Mouse (Mus musculus) forebrain, postnatal 0 days (tissue): ENCODE measurements around the gene Taar8c. TPM values are rescaled to one million over a fixed set of nuclear protein-coding genes. Genes with fewer than 3 reads are reported as not detected.
"Not testable (repeated sequence)": the region's sequence is repeated elsewhere in the genome, so short reads cannot be mapped to it uniquely, and the experiment has no call there.

Experiments
- ATAC-seq: fragments of 200-750 bp; cut with Nextera tagmentation; 2 replicates; pipeline ENCODE4 v1.8.0; 2017; ENCODE audit warnings: mild to moderate bottlenecking, moderate library complexity
- DNase-seq: peaks from one replicate; pipeline ENCODE4 v3.0.0-alpha.2; 2015
- H3K27ac ChIP-seq: fragments of 300-500 bp; sonication (generic); 2 replicates; pipeline ENCODE4 v1.5.1; 2014; ENCODE audit warnings: low read depth, mild to moderate bottlenecking, antibody characterized with exemption, low read length, moderate library complexity, mixed read lengths
- H3K27me3 ChIP-seq: fragments of 300-500 bp; sonication (generic); 2 replicates; pipeline ENCODE4 v1.6.1; 2014; ENCODE audit warnings: mild to moderate bottlenecking, low read length, mixed read lengths; ENCODE audit not compliant: insufficient read depth
- H3K36me3 ChIP-seq: fragments of 300-500 bp; sonication (generic); 2 replicates; pipeline ENCODE4 v1.6.1; 2014; ENCODE audit warnings: mild to moderate bottlenecking, moderate library complexity; ENCODE audit not compliant: insufficient read depth
- H3K4me1 ChIP-seq: fragments of 300-500 bp; sonication (generic); 2 replicates; pipeline ENCODE4 v1.6.1; 2014; ENCODE audit warnings: antibody characterized with exemption; ENCODE audit not compliant: insufficient read depth
- H3K4me2 ChIP-seq: fragments of 300-500 bp; sonication (generic); 2 replicates; pipeline ENCODE4 v1.6.1; 2014; ENCODE audit warnings: low read depth, mild to moderate bottlenecking, moderate library complexity
- H3K4me3 ChIP-seq: fragments of 300-500 bp; sonication (generic); 2 replicates; pipeline ENCODE4 v1.5.1; 2014; ENCODE audit warnings: low read depth, low read length, mixed read lengths
- H3K9ac ChIP-seq: fragments of 300-500 bp; sonication (generic); 2 replicates; pipeline ENCODE4 v1.6.1; 2014; ENCODE audit warnings: mild to moderate bottlenecking
- H3K9me3 ChIP-seq: fragments of 300-500 bp; sonication (generic); 2 replicates; pipeline ENCODE4 v1.6.1; 2016; ENCODE audit warnings: low read length
- CTCF ChIP-seq: sonication (generic); IDR thresholded peaks from 2 replicates; pipeline ENCODE4 v1.5.1; 2016; ENCODE audit warnings: antibody characterized with exemption, control low read depth, low read depth
- WGBS: fragments of 180-500 bp; shearing (Covaris S2); extraction: QIAGEN DNeasy Blood & Tissue Kit; methylation state at CpG from one replicate; pipeline ENCODE4 v1.1.7; 2014; 5-methylcytosine and 5-hydroxymethylcytosine counted together
- polyA plus RNA-seq: library from polyadenylated mRNA; unstranded; fragments of >200 nt; fragmentation: Nextera tagmentation; extraction: Ambion mirVana; gene quantifications from 2 replicates; pipeline ENCODE4 v1.2.1, GENCODE M21; 2015
- total RNA-seq: library from RNA; depleted of rRNA; stranded (reverse); fragments of >200 nt; gene quantifications from 2 replicates; pipeline ENCODE4 v1.2.3, GENCODE M21; 2014

Gene Taar8c
- total and polyA plus RNA-seq, 2 experiments from 2014 or later: not detected

DNA sequence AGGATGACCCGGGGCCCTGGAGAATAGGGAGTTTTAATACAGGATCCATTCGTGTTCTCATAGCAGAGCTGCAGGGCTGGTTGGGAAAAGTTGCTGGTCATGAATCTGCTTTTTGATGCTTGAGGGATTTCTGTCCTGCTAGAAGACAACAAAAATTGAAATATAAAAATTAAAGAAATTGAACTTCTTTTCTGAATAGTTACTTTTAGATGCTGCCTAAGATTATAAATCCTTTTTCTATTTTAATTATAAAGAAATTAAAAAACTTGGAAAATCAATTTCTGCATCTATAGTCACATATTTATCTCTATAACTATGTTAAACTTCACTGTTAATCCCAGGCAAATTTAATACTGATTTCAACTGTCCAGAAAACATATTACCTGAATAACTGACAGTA, 9.5 kb downstream of the Taar8c start, which contains the start of gene Taar8b:
Gene Taar8b (minus strand): TSS at position 101 of the 400 bp plus-strand sequence.
- Histone ChIP-seq H3K9ac (no peak within 1 kb of the TSS), H3K36me3 (no peaks in the 10 kb centered on the region), H3K4me1 (no peaks in the 10 kb centered on the region), H3K4me3 (no peak within 1 kb of the TSS), H3K4me2 (no peak within 1 kb of the TSS), H3K27ac (no peak within 1 kb of the TSS), H3K9me3 (no peaks in the 10 kb centered on the region), H3K27me3 (no peaks in the 10 kb centered on the region)
- WGBS: 79% methylated on average over 2 of the region's 2 CpGs
- DNase-seq (no peak), ATAC-seq (no peak)
- no peak for TF ChIP-seq CTCF

DNA sequence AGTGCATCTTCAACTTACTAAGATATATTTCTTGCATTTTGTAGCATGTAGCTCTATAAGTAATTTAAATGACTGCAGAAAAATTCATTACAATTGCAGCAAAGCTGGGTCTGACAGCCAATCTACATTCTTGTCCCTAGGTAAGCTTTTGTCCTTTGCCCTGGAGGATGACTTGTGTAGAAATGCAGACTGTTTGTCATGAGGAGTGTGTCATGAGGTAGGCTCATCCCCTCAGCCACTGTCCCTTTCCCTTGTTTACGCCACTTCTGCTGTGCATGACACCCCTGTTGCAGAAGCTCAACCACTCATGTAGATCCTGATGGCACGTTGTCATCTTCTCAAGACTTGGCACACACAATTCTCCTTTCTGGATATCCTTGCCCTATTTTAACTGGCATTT, 14.5 kb downstream of the Taar8c start:
- Histone ChIP-seq H3K4me3 (no peak overlapping the region), H3K4me1 (no peaks in the 10 kb centered on the region), H3K4me2 (no peak overlapping the region), H3K9me3 (no peaks in the 10 kb centered on the region), H3K27ac (no peak overlapping the region), H3K27me3 (no peaks in the 10 kb centered on the region), H3K36me3 (no peaks in the 10 kb centered on the region), H3K9ac (no peak overlapping the region)
- DNase-seq (no peak), ATAC-seq (no peak)
- WGBS: 90% methylated on average over 2 of the region's 2 CpGs
- TF ChIP-seq CTCF: no peak

DNA sequence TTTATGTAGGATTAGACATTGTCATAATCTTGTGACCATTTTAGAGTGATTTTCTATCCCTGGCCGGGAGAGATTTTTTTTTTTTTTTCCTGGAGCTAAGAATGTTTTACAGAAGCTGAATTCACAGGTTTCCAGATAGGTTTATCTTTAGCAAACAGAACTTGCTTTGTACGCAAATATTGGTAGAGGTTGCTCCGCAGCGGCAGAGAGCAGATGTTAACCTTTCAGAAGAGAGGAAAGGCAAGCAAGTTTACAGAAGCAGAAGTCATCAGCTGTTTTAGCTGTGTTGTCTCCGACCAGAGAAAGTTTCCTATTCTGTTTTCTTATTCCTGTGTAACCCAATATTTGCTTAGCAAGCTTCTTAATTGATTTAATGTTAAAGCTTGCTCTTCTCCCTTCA, 15.2 kb downstream of the Taar8c start:
- 89% methylated on average over 5 of the region's 5 CpGs for whole genome bisulfite sequencing
- Histone ChIP-seq H3K9me3 (no peaks in the 10 kb centered on the region), H3K36me3 (no peaks in the 10 kb centered on the region), H3K4me1 (no peaks in the 10 kb centered on the region), H3K9ac (no peak overlapping the region), H3K4me2 (no peak overlapping the region), H3K27me3 (no peaks in the 10 kb centered on the region), H3K4me3 (no peak overlapping the region), H3K27ac (no peak overlapping the region)
- ATAC-seq (no peak), DNase-seq (no peak)
- no peak for TF ChIP-seq CTCF

DNA sequence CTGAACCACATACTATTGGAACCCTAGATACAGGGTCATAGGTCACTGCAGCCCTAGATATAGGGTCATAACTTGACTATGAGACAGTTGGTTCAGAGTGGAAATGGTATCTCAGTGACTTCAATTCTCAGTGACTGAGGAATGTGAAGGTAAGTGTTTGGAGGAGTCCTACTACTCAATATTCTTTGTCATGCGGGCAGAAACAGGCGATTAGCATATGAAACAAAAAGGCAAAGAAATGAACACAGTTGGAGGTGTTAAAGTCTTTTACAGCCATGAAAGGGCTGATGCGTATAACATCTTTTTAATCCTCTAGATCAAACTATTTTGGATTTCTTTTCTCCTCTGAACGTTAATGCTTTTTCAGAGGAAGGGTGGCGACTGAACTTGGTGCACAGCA, 15.8 kb downstream of the Taar8c start:
- Histone ChIP-seq H3K9ac (no peak overlapping the region), H3K9me3 (no peaks in the 10 kb centered on the region), H3K4me3 (no peak overlapping the region), H3K4me1 (no peaks in the 10 kb centered on the region), H3K36me3 (no peaks in the 10 kb centered on the region), H3K4me2 (no peak overlapping the region), H3K27me3 (no peaks in the 10 kb centered on the region), H3K27ac (no peak overlapping the region)
- WGBS: 37% methylated on average over 5 of the region's 5 CpGs
- TF ChIP-seq CTCF: no peak
- DNase-seq: no peak
- no peak for ATAC-seq

DNA sequence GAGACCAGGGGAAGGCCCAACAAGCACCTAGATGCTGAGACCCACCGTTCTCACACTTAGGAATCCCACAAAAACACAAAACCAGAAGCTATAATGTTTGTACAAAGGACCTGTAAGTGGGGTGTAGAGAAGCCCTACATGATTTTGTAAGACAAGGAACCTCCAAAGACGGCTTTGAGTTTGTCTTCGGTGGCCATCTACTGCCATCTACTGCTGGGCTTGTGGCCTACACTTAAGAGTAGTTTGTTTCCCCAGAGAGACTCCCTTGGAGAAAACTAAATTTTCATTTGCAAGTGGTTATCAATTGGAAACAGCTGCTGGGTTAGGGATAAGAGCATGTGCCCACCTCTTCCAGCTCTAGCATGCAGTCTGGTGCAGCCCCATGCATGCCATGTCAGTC, 21.5 kb downstream of the Taar8c start:
- H3K9me3 ChIP-seq: no peaks in the 10 kb centered on the region
- no peaks in the 10 kb centered on the region for H3K36me3 ChIP-seq
- H3K4me1 ChIP-seq: no peaks in the 10 kb centered on the region
- peak; percentile 72 for TF ChIP-seq CTCF
- WGBS: 37% methylated on average over 3 of the region's 3 CpGs
- ATAC-seq: peak; percentile 77
- no peaks in the 10 kb centered on the region for H3K27me3 ChIP-seq
- no peak overlapping the region for H3K4me3 ChIP-seq
- no peak overlapping the region for H3K27ac ChIP-seq
- H3K4me2 ChIP-seq: no peak overlapping the region
- DNase-seq: peak; percentile 67
- no peak overlapping the region for H3K9ac ChIP-seq

DNA sequence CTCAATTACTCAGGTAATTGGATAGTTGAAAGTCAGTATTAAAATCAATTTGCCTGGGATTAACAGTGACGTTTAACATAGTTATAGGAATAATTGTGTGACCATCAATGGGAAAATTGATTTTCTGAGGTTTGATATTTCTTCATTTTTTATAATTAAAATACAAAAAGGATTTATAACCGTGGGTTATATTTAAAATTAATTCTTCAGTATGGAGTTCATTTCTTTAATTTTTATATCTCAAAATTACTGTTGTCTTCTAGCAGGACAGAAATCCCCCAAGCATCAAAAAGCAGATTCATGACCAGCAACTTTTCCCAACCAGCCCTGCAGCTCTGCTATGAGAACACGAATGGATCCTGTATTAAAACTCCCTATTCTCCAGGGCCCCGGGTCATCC, 25.5 kb downstream of the Taar8c start, which contains the start of gene Taar8a:
Gene Taar8a (plus strand): TSS at position 301 of the 400 bp plus-strand sequence.
- not testable (repeated sequence) for H3K9me3 ChIP-seq, ATAC-seq, DNase-seq, H3K4me3 ChIP-seq, H3K36me3 ChIP-seq, H3K27me3 ChIP-seq, H3K4me1 ChIP-seq, H3K4me2 ChIP-seq, H3K9ac ChIP-seq, H3K27ac ChIP-seq
- 85% methylated on average over 2 of the region's 4 CpGs for WGBS

DNA sequence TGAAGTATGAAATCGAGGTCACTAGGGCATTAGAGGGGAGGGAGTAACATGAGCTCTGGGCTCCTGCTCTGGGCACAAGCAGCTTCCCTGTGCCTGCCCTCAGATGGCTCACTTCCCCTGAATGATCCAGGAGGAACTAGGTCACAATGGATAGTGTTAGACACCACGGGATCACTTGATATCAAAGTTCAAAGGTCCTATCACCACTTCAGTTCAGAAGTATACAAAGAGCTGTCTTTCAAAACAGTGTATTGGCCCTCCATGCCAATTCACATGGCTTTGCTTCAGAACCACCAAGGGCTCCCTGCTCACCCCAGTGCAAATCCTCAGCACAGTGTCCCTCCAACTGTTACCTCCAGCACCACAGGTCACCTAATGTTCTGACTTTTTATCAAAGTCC, 27.0 kb downstream of the Taar8c start:
- ATAC-seq, H3K4me3 ChIP-seq, DNase-seq, H3K9ac ChIP-seq, H3K27ac ChIP-seq, H3K27me3 ChIP-seq, H3K9me3 ChIP-seq, H3K4me2 ChIP-seq, H3K4me1 ChIP-seq, H3K36me3 ChIP-seq: not testable (repeated sequence)
- 55% methylated on average over 2 of the region's 2 CpGs for WGBS

DNA sequence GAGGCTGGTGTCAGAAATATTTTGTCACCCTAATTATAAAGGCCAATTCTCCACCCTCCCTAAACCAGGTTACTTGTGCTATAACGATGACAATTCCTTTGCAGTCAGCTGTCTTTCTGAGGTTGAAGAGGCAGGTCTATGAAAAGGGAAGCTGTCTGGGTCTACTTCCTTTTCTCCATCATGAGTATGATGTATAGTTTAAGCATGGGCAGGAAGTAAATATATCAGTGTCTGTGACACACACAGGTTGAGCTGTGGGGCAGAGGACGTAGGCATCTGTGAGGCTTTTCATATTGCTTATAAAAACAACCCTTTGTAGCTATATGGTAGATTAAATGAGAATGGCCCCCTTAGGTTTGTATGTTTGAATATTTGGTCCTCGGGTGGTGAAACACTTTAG, 42.7 kb downstream of the Taar8c start:
- no peaks in the 10 kb centered on the region for H3K9me3 ChIP-seq
- no peak overlapping the region for H3K9ac ChIP-seq
- H3K4me2 ChIP-seq: no peak overlapping the region
- TF ChIP-seq CTCF: no peak
- 90% methylated on average over 3 of the region's 3 CpGs for WGBS
- H3K36me3 ChIP-seq: no peaks in the 10 kb centered on the region
- H3K4me1 ChIP-seq: no peaks in the 10 kb centered on the region
- DNase-seq (no peak), ATAC-seq (no peak)
- no peaks in the 10 kb centered on the region for H3K27me3 ChIP-seq
- no peak overlapping the region for H3K27ac ChIP-seq
- H3K4me3 ChIP-seq: no peak overlapping the region
